Mouse (Mus musculus) forebrain, embryonic 14.5 days (tissue): Measurements from ENCODE around the gene Rpp14. TPM values are rescaled to one million over a fixed set of nuclear protein-coding genes. Genes with fewer than 3 reads are reported as not detected.

ENCODE experiments used
- ATAC-seq: fragments of 200-750 bp; cut with Nextera tagmentation; 2 replicates; pipeline ENCODE4 v1.8.0; 2017; ENCODE audit warnings: mild to moderate bottlenecking, moderate library complexity
- DNase-seq: peaks from one replicate; pipeline ENCODE4 v3.0.0-alpha.2; 2015; ENCODE audit warnings: low spot score
- H3K27ac ChIP-seq: fragments of 300-500 bp; sonication (generic); 2 replicates; pipeline ENCODE4 v1.5.1; 2014; ENCODE audit warnings: low read depth, mild to moderate bottlenecking, control low read depth, low read length, moderate library complexity
- H3K27me3 ChIP-seq: fragments of 300-500 bp; sonication (generic); replicated peaks from 2 replicates; pipeline ENCODE4 v1.6.1; 2014; ENCODE audit warnings: low read length, control low read depth, mixed read lengths; ENCODE audit not compliant: control insufficient read depth, insufficient read depth
- H3K36me3 ChIP-seq: fragments of 300-500 bp; sonication (generic); 2 replicates; pipeline ENCODE4 v1.6.1; 2014; ENCODE audit warnings: low read length, control low read depth; ENCODE audit not compliant: control insufficient read depth, insufficient read depth
- H3K4me1 ChIP-seq: fragments of 300-500 bp; sonication (generic); 2 replicates; pipeline ENCODE4 v1.6.1; 2014; ENCODE audit warnings: antibody characterized with exemption, low read length, control low read depth; ENCODE audit not compliant: control insufficient read depth, insufficient read depth
- H3K4me2 ChIP-seq: fragments of 300-500 bp; sonication (generic); 2 replicates; pipeline ENCODE4 v1.6.1; 2014; ENCODE audit warnings: mild to moderate bottlenecking, control low read depth, low read length
- H3K4me3 ChIP-seq: fragments of 300-500 bp; sonication (generic); 2 replicates; pipeline ENCODE4 v1.5.1; 2014; ENCODE audit warnings: low read depth, low read length, control low read depth
- H3K9ac ChIP-seq: fragments of 300-500 bp; sonication (generic); 2 replicates; pipeline ENCODE4 v1.6.1; 2014; ENCODE audit warnings: mild to moderate bottlenecking, low read length, control low read depth, moderate library complexity
- H3K9me3 ChIP-seq: fragments of 300-500 bp; sonication (generic); replicated peaks from 2 replicates; pipeline ENCODE4 v1.6.1; 2016; ENCODE audit warnings: low read length, control low read depth, mixed read lengths; ENCODE audit not compliant: control insufficient read depth
- WGBS: fragments of 180-500 bp; shearing (Covaris S2); extraction: QIAGEN DNeasy Blood & Tissue Kit; methylation state at CpG from one replicate; pipeline ENCODE4 v1.1.7; 2014; 5-methylcytosine and 5-hydroxymethylcytosine counted together
- polyA plus RNA-seq: library from polyadenylated mRNA; unstranded; fragments of >200 nt; fragmentation: Nextera tagmentation; extraction: Ambion mirVana; gene quantifications from 2 replicates; pipeline ENCODE4 v1.2.1, GENCODE M21; 2014

The Rpp14 gene
- polyA plus RNA-seq, 1 experiment from 2014 or later = 58.3 TPM

GRCm38 (mm10) chr14:8051869-8052268, 28.3 kb upstream of the Rpp14 start:
- 94% methylated on average over 2 of the region's 2 CpGs for WGBS
- Histone ChIP-seq H3K4me1 (no peaks in the 10 kb centered on the region), H3K27ac (no peak overlapping the region), H3K9ac (no peak overlapping the region), H3K27me3 (no peaks in the 10 kb centered on the region), H3K36me3 (peaks cover 40% of the 10 kb centered on the region), H3K4me2 (no peak overlapping the region), H3K9me3 (no peaks in the 10 kb centered on the region), H3K4me3 (no peak overlapping the region)
- no peak for ATAC-seq
- DNase-seq = no peak

GRCm38 (mm10) chr14:8052661-8053060, 27.5 kb upstream of the Rpp14 start:
- H3K4me1 ChIP-seq = no peaks in the 10 kb centered on the region
- WGBS = 98% methylated on average over 7 of the region's 7 CpGs
- H3K27ac ChIP-seq = no peak overlapping the region
- no peak for DNase-seq
- peaks cover 32% of the 10 kb centered on the region for H3K36me3 ChIP-seq
- H3K4me2 ChIP-seq = no peak overlapping the region
- no peak overlapping the region for H3K9ac ChIP-seq
- no peaks in the 10 kb centered on the region for H3K9me3 ChIP-seq
- no peak overlapping the region for H3K4me3 ChIP-seq
- no peaks in the 10 kb centered on the region for H3K27me3 ChIP-seq
- no peak for ATAC-seq

DNA sequence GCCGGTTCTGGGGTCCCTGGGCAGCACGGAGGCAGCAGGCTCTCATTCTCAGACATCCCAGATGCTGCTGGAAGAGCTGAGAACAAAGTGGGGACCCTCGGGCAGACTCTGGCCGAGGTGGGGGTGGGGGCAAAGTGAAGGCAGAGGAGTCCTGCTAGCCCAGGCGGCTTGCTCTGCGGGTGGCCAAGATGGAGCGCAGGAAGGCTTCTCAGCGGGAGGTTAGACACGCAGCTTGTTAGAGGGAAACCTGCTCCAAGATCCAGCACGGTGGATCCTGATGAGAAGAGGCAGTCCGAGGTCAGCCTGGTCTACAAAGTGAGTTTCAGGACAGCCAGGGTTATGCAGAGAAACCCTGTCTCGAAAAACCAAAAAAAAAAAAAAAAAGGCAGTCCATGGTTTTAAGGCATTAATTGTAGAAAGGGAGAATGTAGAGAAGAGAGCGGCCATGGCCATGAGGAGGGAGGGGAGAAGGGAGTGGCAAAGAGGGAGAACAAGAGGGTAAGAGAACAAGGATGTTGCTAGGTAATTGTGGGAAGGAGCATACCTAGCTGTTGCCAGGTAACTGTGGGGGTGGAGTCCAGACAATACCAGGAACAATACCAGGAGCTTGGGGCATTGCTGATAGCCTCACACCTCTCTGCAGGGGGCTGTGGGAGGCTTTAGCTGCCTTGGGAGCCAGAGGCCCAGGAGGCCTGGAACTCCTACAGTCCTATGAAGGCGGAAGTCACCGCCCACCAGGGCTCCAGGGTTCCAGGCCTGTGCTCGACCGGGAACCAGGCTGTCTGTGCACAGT, 25.7 kb upstream of the Rpp14 start:
- no peaks in the 10 kb centered on the region for H3K27me3 ChIP-seq
- no peak overlapping the region for H3K4me2 ChIP-seq
- H3K27ac ChIP-seq = no peak overlapping the region
- DNase-seq = no peak
- H3K9ac ChIP-seq = no peak overlapping the region
- no peaks in the 10 kb centered on the region for H3K9me3 ChIP-seq
- no peaks in the 10 kb centered on the region for H3K4me1 ChIP-seq
- peaks cover 19% of the 10 kb centered on the region for H3K36me3 ChIP-seq
- ATAC-seq = no peak
- WGBS = 25% methylated on average over 17 of the region's 17 CpGs
- H3K4me3 ChIP-seq = no peak overlapping the region

- Histone ChIP-seq H3K9ac (no peak overlapping the region), H3K27me3 (no peaks in the 10 kb centered on the region), H3K4me3 (no peak overlapping the region), H3K4me1 (no peaks in the 10 kb centered on the region), H3K9me3 (no peaks in the 10 kb centered on the region), H3K36me3 (peaks cover 9% of the 10 kb centered on the region; the same call in 1 of the 2 replicates), H3K27ac (no peak overlapping the region), H3K4me2 (no peak overlapping the region)
- DNase-seq (no peak), ATAC-seq (no peak)
- 91% methylated on average over 5 of the region's 5 CpGs for WGBS
Observed at GRCm38 (mm10) chr14:8056076-8056475, 24.1 kb upstream of the Rpp14 start.

- no peaks in the 10 kb centered on the region for H3K9me3 ChIP-seq
- no peak overlapping the region for H3K4me3 ChIP-seq
- ATAC-seq (no peak), DNase-seq (no peak)
- no peak overlapping the region for H3K4me2 ChIP-seq
- WGBS = 99% methylated on average over 7 of the region's 7 CpGs
- H3K27ac ChIP-seq = no peak overlapping the region
- no peak overlapping the region for H3K9ac ChIP-seq
- no peaks in the 10 kb centered on the region for H3K4me1 ChIP-seq
- no peaks in the 10 kb centered on the region for H3K27me3 ChIP-seq
- peaks cover 9% of the 10 kb centered on the region; the same call in 1 of the 2 replicates for H3K36me3 ChIP-seq
Observed at GRCm38 (mm10) chr14:8059938-8060337, 20.2 kb upstream of the Rpp14 start.

- 41% methylated on average over 3 of the region's 3 CpGs for WGBS
- H3K27ac ChIP-seq = no peak overlapping the region
- no peaks in the 10 kb centered on the region for H3K27me3 ChIP-seq
- H3K9me3 ChIP-seq = no peaks in the 10 kb centered on the region
- H3K36me3 ChIP-seq = no peaks in the 10 kb centered on the region
- H3K4me3 ChIP-seq = no peak overlapping the region
- DNase-seq = no peak
- no peaks in the 10 kb centered on the region for H3K4me1 ChIP-seq
- no peak overlapping the region for H3K9ac ChIP-seq
- no peak overlapping the region for H3K4me2 ChIP-seq
- ATAC-seq = peak; percentile 42; the same call in 1 of the 2 replicates
Observed at GRCm38 (mm10) chr14:8062076-8062475, 18.1 kb upstream of the Rpp14 start.

DNA sequence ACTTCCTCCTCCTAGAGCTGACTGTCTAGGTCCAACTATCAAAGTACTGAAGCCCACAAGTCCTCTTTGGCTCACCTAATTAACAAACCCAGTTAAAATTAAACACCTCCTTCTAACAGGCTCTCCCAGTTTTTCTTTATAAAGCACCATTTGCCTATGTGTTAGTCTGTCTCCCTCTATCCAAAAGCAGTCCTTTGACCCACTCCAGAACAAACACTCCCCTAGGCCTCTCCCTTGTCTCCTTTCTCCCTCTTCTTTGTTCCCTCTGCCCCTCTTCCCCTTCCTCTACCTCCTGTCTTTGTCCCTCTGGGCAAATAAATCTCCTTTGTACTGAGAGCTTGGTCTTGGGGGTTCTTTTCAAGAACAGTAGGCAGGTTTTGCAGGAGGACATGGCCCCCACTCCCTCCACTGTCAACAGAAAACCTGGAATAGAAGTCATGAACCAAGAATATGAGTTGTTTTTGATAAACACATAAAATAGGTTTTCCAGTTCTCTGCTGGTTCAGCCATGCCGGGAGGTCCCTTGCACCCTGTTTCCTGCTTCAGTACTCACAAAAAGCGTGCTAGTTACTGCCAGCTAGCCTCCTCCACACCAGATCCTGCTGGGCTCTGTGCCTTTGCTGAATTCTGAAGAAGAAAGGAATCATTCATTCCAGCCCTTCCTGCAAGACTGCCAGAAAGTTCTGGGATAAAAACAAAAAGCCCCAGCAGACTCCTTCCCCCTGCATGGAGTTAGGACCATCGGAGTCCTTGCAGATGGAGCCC, 17.4 kb upstream of the Rpp14 start:
- no peaks in the 10 kb centered on the region for H3K4me1 ChIP-seq
- DNase-seq (peak; percentile 40), ATAC-seq (peak; percentile 48)
- H3K36me3 ChIP-seq = no peaks in the 10 kb centered on the region
- H3K4me2 ChIP-seq = no peak overlapping the region
- no peaks in the 10 kb centered on the region for H3K9me3 ChIP-seq
- no peak overlapping the region for H3K9ac ChIP-seq
- no peak overlapping the region for H3K27ac ChIP-seq
- WGBS = 22% methylated on average over 3 of the region's 3 CpGs
- H3K27me3 ChIP-seq = no peaks in the 10 kb centered on the region
- no peak overlapping the region for H3K4me3 ChIP-seq

- no peaks in the 10 kb centered on the region for H3K27me3 ChIP-seq
- no peak overlapping the region for H3K27ac ChIP-seq
- no peak overlapping the region for H3K9ac ChIP-seq
- no peak overlapping the region for H3K4me2 ChIP-seq
- no peaks in the 10 kb centered on the region for H3K4me1 ChIP-seq
- H3K4me3 ChIP-seq = no peak overlapping the region
- DNase-seq (no peak), ATAC-seq (no peak)
- no peaks in the 10 kb centered on the region for H3K9me3 ChIP-seq
- WGBS = 92% methylated on average over 8 of the region's 8 CpGs
- no peaks in the 10 kb centered on the region for H3K36me3 ChIP-seq
Observed at GRCm38 (mm10) chr14:8063835-8064785, 16.1 kb upstream of the Rpp14 start.
